Comparison of ENCODE assay signal across 13 mouse cellular contexts in genomic region chr2:38661398-38661797, GRCm38 (mm10). TPM values are rescaled to one million over a fixed set of nuclear protein-coding genes. Genes with fewer than 3 reads are reported as not detected.
A peak's percentile ranks its signal among the peaks of the same experiment; 100 is the strongest.
DNase-seq lines count a peak whose midpoint lies in the region; ATAC-seq and TF ChIP-seq lines count a peak whose summit lies in the region.
"Had no signal": no experiment of that assay in that cellular context is flagged by ENCODE, and none has a peak within 500 bp of the region (broad histone marks: within the 10 kb centered on the region; RNA-seq: fewer than 3 reads in every experiment).

No protein-coding gene starts in this region.

- DNase-seq in forebrain, postnatal 0 days, result no peak
- no peak for DNase-seq in lung, adult 2 months
- no peak for DNase-seq in lung, postnatal 4 days
- DNase-seq in NIH3T3 (ENCODE audit: low read depth), result peak; percentile 57
- no peak for DNase-seq in layer of hippocampus, adult 8-10 months (ENCODE audit: low spot score in 2 of 2)
- DNase-seq in right cerebral cortex, postnatal 14 days, result no peak
- DNase-seq: cerebellum, adult 9-10 months had no signal

- H3K36me3 ChIP-seq in forebrain, postnatal 0 days (ENCODE audit: insufficient read depth), result no peaks in the 10 kb centered on the region
- H3K36me3 ChIP-seq in forebrain, embryonic 15.5 days, result no peaks in the 10 kb centered on the region
- no peaks in the 10 kb centered on the region for H3K36me3 ChIP-seq in small intestine, adult 2 months (ENCODE audit: control insufficient read depth, insufficient read depth, low read length)
- H3K36me3 ChIP-seq: forebrain, embryonic 10.5 days had no signal

- no peaks in the 10 kb centered on the region for H3K4me1 ChIP-seq in forebrain, postnatal 0 days (ENCODE audit: insufficient read depth)
- peaks cover 4% of the 10 kb centered on the region; the same call in 1 of the 2 replicates for H3K4me1 ChIP-seq in forebrain, embryonic 15.5 days
- no peaks in the 10 kb centered on the region for H3K4me1 ChIP-seq in lung, adult 2 months (ENCODE audit: control insufficient read depth, insufficient read depth, low read length)
- H3K4me1 ChIP-seq in small intestine, adult 2 months (ENCODE audit: control insufficient read depth, insufficient read depth, insufficient read length, low read length), result no peaks in the 10 kb centered on the region

- H3K9ac ChIP-seq in forebrain, postnatal 0 days, result no peak overlapping the region
- H3K9ac ChIP-seq in forebrain, embryonic 15.5 days (replicated peaks), result no peak overlapping the region

- TF ChIP-seq POLR2A in lung, adult 2 months (IDR thresholded peaks at IDR 0.05; ENCODE audit: borderline replicate concordance, extremely low read depth, low read depth, low read length), result no peak
- no peak for TF ChIP-seq POLR2A in small intestine, adult 2 months (IDR thresholded peaks at IDR 0.05; ENCODE audit: low read depth, low read length)

- TF ChIP-seq CTCF in forebrain, postnatal 0 days (IDR thresholded peaks at IDR 0.05; ENCODE audit: low read depth), result peak; percentile 41
- TF ChIP-seq CTCF in lung, adult 2 months (IDR thresholded peaks at IDR 0.05; ENCODE audit: insufficient read depth, low read length), result 0 out of 2 replicates have a peak, but pooled peaks have one; percentile 8
- peak; percentile 55; the same call in 1 of the 2 replicates for TF ChIP-seq CTCF in small intestine, adult 2 months (IDR thresholded peaks at IDR 0.05; ENCODE audit: extremely low read depth, insufficient read length, insufficient replicate concordance, low read depth, low read length)

- WGBS in forebrain, postnatal 0 days, result 5% methylated on average over 1 of the region's 1 CpGs
- 5% methylated on average over 1 of the region's 1 CpGs for WGBS in forebrain, embryonic 15.5 days
- 4% methylated on average over 1 of the region's 1 CpGs for WGBS in lung, adult 2 months
- 4% methylated on average over 1 of the region's 1 CpGs for WGBS in small intestine, adult 2 months

- ATAC-seq in forebrain, postnatal 0 days, result no peak
- ATAC-seq in forebrain, embryonic 15.5 days (replicated peaks), result no peak

- no peaks in the 10 kb centered on the region for H3K27me3 ChIP-seq in forebrain, postnatal 0 days (ENCODE audit: insufficient read depth, low read length)
- H3K27me3 ChIP-seq in forebrain, embryonic 15.5 days, result no peaks in the 10 kb centered on the region
- H3K27me3 ChIP-seq in small intestine, adult 2 months (ENCODE audit: control insufficient read depth, insufficient read depth, low read length), result 0 out of 2 replicates have a peak, but pooled peaks cover 3% of the 10 kb centered on the region

- no peak overlapping the region for H3K4me2 ChIP-seq in forebrain, postnatal 0 days (ENCODE audit: low read depth)
- H3K4me2 ChIP-seq in forebrain, embryonic 15.5 days (replicated peaks), result no peak overlapping the region

- no peak overlapping the region for H3K27ac ChIP-seq in forebrain, postnatal 0 days (ENCODE audit: low read depth, low read length)
- H3K27ac ChIP-seq in forebrain, embryonic 15.5 days (replicated peaks), result no peak overlapping the region
- no peak overlapping the region for H3K27ac ChIP-seq in small intestine, adult 2 months (ENCODE audit: insufficient read depth, low read depth, low read length)
- H3K27ac ChIP-seq: forebrain, embryonic 10.5 days had no signal

- H3K4me3 ChIP-seq in forebrain, postnatal 0 days (ENCODE audit: low read depth, low read length), result no peak overlapping the region
- no peak overlapping the region for H3K4me3 ChIP-seq in forebrain, embryonic 15.5 days
- no peak overlapping the region for H3K4me3 ChIP-seq in lung, adult 2 months (replicated peaks; ENCODE audit: extremely low read depth, low read depth, low read length)
- no peak overlapping the region for H3K4me3 ChIP-seq in small intestine, adult 2 months (ENCODE audit: low read depth, low read length)
- H3K4me3 ChIP-seq: forebrain, embryonic 10.5 days; megakaryocyte, embryonic 14.5 days had no signal

- H3K9me3 ChIP-seq in forebrain, postnatal 0 days (ENCODE audit: low read length), result no peaks in the 10 kb centered on the region
- no peaks in the 10 kb centered on the region for H3K9me3 ChIP-seq in forebrain, embryonic 15.5 days
- H3K9me3 ChIP-seq: forebrain, embryonic 10.5 days; megakaryocyte, embryonic 14.5 days had no signal

RNA-seq across cellular contexts. Expression of gene Psmb7, which starts 17.5 kb away (rescaled TPM):
- total RNA-seq in forebrain, postnatal 0 days (2014; rRNA removed), result 276 and 348 TPM in 2 replicates
- polyA plus RNA-seq in forebrain, postnatal 0 days (2015; fragmentation: Nextera tagmentation; extraction: Ambion mirVana), result 292 and 342 TPM in 2 replicates
- 302 and 304 TPM in 2 replicates for polyA plus RNA-seq in forebrain, embryonic 15.5 days (2015; fragmentation: Nextera tagmentation; extraction: Ambion mirVana)
- 36.3 and 69.8 TPM in 2 replicates for polyA plus RNA-seq in lung, adult 2 months (2012; rRNA removed)
- polyA plus RNA-seq in small intestine, adult 2 months (2012; rRNA removed), result 15.4 and 28.4 TPM in 2 replicates
- 100 to 1,000 TPM; 190 to 208 (median 197) TPM for total RNA-seq in layer of hippocampus, adult 8-10 months (2022)

RNA-seq across cellular contexts. Expression of gene Nr5a1, which starts 52.9 kb away (rescaled TPM):
- 0.23 and 1.3 TPM in 2 replicates for total RNA-seq in forebrain, postnatal 0 days (2014; rRNA removed)
- polyA plus RNA-seq in forebrain, postnatal 0 days (2015; fragmentation: Nextera tagmentation; extraction: Ambion mirVana), result 0.45 TPM in 1 of 2 replicates, not detected in the other
- 0.32 and 2.3 TPM in 2 replicates for polyA plus RNA-seq in forebrain, embryonic 15.5 days (2015; fragmentation: Nextera tagmentation; extraction: Ambion mirVana)
- polyA plus RNA-seq in lung, adult 2 months (2012; rRNA removed), result 0.04 TPM in 1 of 2 replicates, not detected in the other
- 0.08 and 0.15 TPM in 2 replicates for polyA plus RNA-seq in small intestine, adult 2 months (2012; rRNA removed)
- under 1 TPM in 2 of 4 experiments, not detected in 2; 0.11 to 0.21 TPM for total RNA-seq in layer of hippocampus, adult 8-10 months (2022)
- total RNA-seq: left cerebral cortex, postnatal 25 days; neutrophil, adult 5-6 weeks had no signal
